Mouse (Mus musculus): ENCODE measurements around the gene 2310030G06Rik. TPM values are rescaled to one million over a fixed set of nuclear protein-coding genes. Genes with fewer than 3 reads are reported as not detected.
A peak's percentile ranks its signal among the peaks of the same experiment; 100 is the strongest.

2310030G06Rik gene
- polyA plus RNA-seq, 1 experiment from 2014 or later: 22.4 TPM

DNA sequence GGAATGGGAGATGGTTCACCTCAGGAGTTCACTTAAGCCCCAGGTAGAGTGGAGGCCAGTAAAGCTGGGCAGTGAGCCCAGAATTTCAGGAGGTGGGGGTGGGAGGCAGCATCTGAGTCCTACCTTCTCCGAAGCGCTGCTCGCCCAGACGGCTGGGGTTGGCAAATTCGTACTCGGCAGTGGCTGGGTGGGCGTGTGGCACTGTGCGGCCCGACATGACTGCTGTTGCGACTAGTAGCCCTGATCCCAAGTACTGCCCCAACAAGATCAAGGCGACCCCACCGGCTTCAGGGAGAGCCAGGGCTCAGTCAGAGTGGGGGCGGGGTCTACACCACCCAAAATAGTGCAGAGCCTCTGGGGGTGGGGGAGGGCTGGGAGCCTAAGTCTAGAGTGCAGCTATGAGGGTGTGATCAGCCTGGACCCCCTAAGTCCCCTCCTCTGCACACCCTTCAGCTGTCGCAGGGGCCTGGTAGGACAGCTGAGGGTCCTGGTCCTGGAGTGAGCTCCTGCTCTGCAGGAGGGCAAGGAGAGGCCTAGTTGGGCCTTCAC is 5.8 kb upstream of the 2310030G06Rik start, which contains the start of gene Hspb2:
Hspb2 (minus strand) TSS at position 301 of the 549 bp plus-strand sequence.
- TF ChIP-seq EP300 (optimal IDR thresholded peaks at IDR 0.05) (no peak), CTCF (IDR thresholded peaks at IDR 0.05; ENCODE audit: low read depth) (no peak)
- Histone ChIP-seq H3K4me3 (ENCODE audit: low read depth, low read length) (peak within 1 kb of the TSS; percentile 37), H3K9ac (ENCODE audit: low read length) (peak within 1 kb of the TSS; percentile 24), H3K27me3 (ENCODE audit: control insufficient read depth, insufficient read depth, low read length) (no peaks in the 10 kb centered on the region), H3K36me3 (ENCODE audit: control insufficient read depth, insufficient read depth, low read length) (no peaks in the 10 kb centered on the region), H3K27ac (replicated peaks) (peak within 1 kb of the TSS; percentile 89), H3K4me2 (replicated peaks; ENCODE audit: low read depth) (peak within 1 kb of the TSS; percentile 56), H3K9me3 (ENCODE audit: control insufficient read depth, low read length) (no peaks in the 10 kb centered on the region), H3K4me1 (replicated peaks; ENCODE audit: control insufficient read depth, insufficient read depth) (peaks cover 2% of the 10 kb centered on the region; the same call in 1 of the 2 replicates)
- DNase-seq (ENCODE audit: low spot score): no peak
- peak; percentile 28; the same call in 1 of the 2 replicates for ATAC-seq (ENCODE audit: low FRiP score, low TSS enrichment)
- 47% methylated on average over 14 of the region's 14 CpGs for WGBS

DNA sequence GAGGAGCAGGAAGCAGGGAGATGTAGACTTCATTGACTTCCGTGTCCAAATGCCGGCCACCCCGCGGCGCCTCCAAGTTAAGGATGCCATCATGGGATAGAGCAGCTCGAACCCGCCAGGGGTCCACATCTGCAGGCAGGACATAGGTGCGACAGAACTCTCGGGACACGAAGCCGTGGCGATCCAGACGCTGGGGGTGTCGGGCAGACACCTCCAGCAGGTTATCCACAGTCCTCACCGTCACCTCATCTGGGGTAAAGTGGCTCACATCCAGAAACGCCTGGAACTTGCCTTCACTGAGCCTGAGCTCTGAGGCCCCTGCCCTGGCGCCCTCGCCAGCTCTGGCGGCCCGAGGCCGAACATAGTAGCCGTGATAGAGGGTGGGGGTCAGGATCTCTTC is 5.0 kb upstream of the 2310030G06Rik start, which contains the start of gene Cryab:
Cryab (plus strand) TSS at position 3 of the 400 bp plus-strand sequence.
- DNase-seq (ENCODE audit: low spot score) (no peak), ATAC-seq (ENCODE audit: low FRiP score, low TSS enrichment) (no peak)
- H3K36me3 ChIP-seq (ENCODE audit: control insufficient read depth, insufficient read depth, low read length): no peaks in the 10 kb centered on the region
- no peaks in the 10 kb centered on the region for H3K27me3 ChIP-seq (ENCODE audit: control insufficient read depth, insufficient read depth, low read length)
- H3K9me3 ChIP-seq (ENCODE audit: control insufficient read depth, low read length): no peaks in the 10 kb centered on the region
- 70% methylated on average over 22 of the region's 22 CpGs for WGBS
- H3K4me3 ChIP-seq (ENCODE audit: low read depth, low read length): peak within 1 kb of the TSS; percentile 37
- peaks cover 2% of the 10 kb centered on the region; the same call in 1 of the 2 replicates for H3K4me1 ChIP-seq (replicated peaks; ENCODE audit: control insufficient read depth, insufficient read depth)
- no peak for TF ChIP-seq CTCF (IDR thresholded peaks at IDR 0.05; ENCODE audit: low read depth)
- no peak for TF ChIP-seq EP300 (optimal IDR thresholded peaks at IDR 0.05)
- H3K9ac ChIP-seq (ENCODE audit: low read length): peak within 1 kb of the TSS; percentile 24
- peak within 1 kb of the TSS; percentile 56 for H3K4me2 ChIP-seq (replicated peaks; ENCODE audit: low read depth)
- peak within 1 kb of the TSS; percentile 89 for H3K27ac ChIP-seq (replicated peaks)

DNA sequence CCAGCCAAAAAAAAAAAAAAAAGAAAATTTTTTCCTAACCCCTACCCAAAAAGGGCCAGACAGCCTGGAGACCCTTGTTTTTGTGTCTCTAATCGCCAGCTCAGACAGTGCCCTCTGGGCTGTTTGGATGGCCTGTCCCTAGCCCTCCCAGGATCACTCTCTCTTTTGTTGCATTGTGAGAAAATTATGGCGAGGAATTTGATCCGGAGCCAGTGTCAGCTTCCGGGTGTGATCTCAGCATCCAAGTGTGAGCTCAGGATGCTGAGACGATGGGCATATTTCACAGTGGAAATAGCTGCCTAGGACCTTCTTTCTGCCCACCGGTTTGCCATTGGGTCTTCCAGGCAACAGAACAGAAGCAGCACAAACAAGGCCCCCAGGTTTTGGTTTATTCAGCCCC is 4.4 kb upstream of the 2310030G06Rik start:
- H3K9ac ChIP-seq (ENCODE audit: low read length): no peak overlapping the region
- no peak overlapping the region for H3K27ac ChIP-seq (replicated peaks)
- no peaks in the 10 kb centered on the region for H3K27me3 ChIP-seq (ENCODE audit: control insufficient read depth, insufficient read depth, low read length)
- H3K36me3 ChIP-seq (ENCODE audit: control insufficient read depth, insufficient read depth, low read length): no peaks in the 10 kb centered on the region
- no peak for TF ChIP-seq CTCF (IDR thresholded peaks at IDR 0.05; ENCODE audit: low read depth)
- TF ChIP-seq EP300 (optimal IDR thresholded peaks at IDR 0.05): no peak
- WGBS: 60% methylated on average over 6 of the region's 6 CpGs
- DNase-seq (ENCODE audit: low spot score) (no peak), ATAC-seq (ENCODE audit: low FRiP score, low TSS enrichment) (no peak)
- H3K4me3 ChIP-seq (ENCODE audit: low read depth, low read length): no peak overlapping the region
- H3K9me3 ChIP-seq (ENCODE audit: control insufficient read depth, low read length): no peaks in the 10 kb centered on the region
- H3K4me1 ChIP-seq (replicated peaks; ENCODE audit: control insufficient read depth, insufficient read depth): peaks cover 2% of the 10 kb centered on the region; the same call in 1 of the 2 replicates
- H3K4me2 ChIP-seq (replicated peaks; ENCODE audit: low read depth): no peak overlapping the region

DNA sequence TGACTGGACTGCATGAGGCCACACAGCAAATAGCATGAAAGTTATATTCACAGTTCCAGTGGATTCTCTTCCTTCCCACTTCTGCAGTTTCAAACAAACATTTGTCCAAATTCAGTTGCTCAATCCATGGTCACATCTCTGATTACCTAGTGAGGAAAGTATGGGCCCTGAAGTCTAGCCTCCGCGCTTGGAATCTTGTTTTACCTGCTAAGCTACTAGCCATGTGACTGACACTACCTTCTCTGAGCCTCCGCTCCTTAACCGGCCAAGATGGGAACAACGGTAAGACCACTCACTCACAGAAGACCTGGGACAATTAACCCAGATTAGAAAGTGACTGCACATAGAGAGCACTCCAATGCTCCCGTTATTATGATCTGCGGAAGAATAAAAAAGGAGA is 530 bp downstream of the 2310030G06Rik start:
- Histone ChIP-seq H3K27ac (replicated peaks) (peak overlapping the region; percentile 94), H3K9me3 (ENCODE audit: control insufficient read depth, low read length) (no peaks in the 10 kb centered on the region), H3K9ac (ENCODE audit: low read length) (peak overlapping the region; percentile 73), H3K4me1 (replicated peaks; ENCODE audit: control insufficient read depth, insufficient read depth) (no peaks in the 10 kb centered on the region), H3K4me3 (ENCODE audit: low read depth, low read length) (peak overlapping the region; percentile 49), H3K27me3 (ENCODE audit: control insufficient read depth, insufficient read depth, low read length) (no peaks in the 10 kb centered on the region), H3K36me3 (ENCODE audit: control insufficient read depth, insufficient read depth, low read length) (no peaks in the 10 kb centered on the region), H3K4me2 (replicated peaks; ENCODE audit: low read depth) (peak overlapping the region; percentile 66)
- 10% methylated on average over 7 of the region's 7 CpGs for WGBS
- DNase-seq (ENCODE audit: low spot score): peak; percentile 61
- ATAC-seq (ENCODE audit: low FRiP score, low TSS enrichment): peak; percentile 65
- TF ChIP-seq CTCF (IDR thresholded peaks at IDR 0.05; ENCODE audit: low read depth) (no peak), EP300 (optimal IDR thresholded peaks at IDR 0.05) (no peak)

DNA sequence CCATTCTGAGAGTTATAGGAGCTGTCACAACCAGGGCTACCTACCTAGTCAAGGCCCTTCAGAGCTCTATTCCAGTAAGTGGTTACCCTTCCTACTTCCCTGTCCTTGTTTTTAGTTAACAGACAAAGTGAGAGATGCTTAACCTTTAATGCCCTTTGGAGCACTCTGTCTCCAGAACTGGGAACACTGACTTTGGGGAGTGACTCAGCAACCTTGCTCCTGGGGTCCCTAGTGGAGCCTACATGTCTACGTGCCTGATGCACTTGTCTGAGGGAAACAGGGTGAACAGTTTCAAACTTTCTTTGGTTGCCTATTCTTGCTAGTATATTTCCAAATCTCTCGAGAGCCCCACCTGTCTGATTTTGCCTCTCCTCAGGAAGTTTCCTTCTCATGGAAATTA is 3.6 kb downstream of the 2310030G06Rik start:
- Histone ChIP-seq H3K4me1 (replicated peaks; ENCODE audit: control insufficient read depth, insufficient read depth) (no peaks in the 10 kb centered on the region), H3K9ac (ENCODE audit: low read length) (no peak overlapping the region), H3K27ac (replicated peaks) (no peak overlapping the region), H3K27me3 (ENCODE audit: control insufficient read depth, insufficient read depth, low read length) (no peaks in the 10 kb centered on the region), H3K9me3 (ENCODE audit: control insufficient read depth, low read length) (no peaks in the 10 kb centered on the region), H3K4me2 (replicated peaks; ENCODE audit: low read depth) (no peak overlapping the region), H3K4me3 (ENCODE audit: low read depth, low read length) (no peak overlapping the region), H3K36me3 (ENCODE audit: control insufficient read depth, insufficient read depth, low read length) (no peaks in the 10 kb centered on the region)
- ATAC-seq (ENCODE audit: low FRiP score, low TSS enrichment): no peak
- 63% methylated on average over 2 of the region's 2 CpGs for WGBS
- TF ChIP-seq EP300 (optimal IDR thresholded peaks at IDR 0.05): no peak
- no peak for TF ChIP-seq CTCF (IDR thresholded peaks at IDR 0.05; ENCODE audit: low read depth)
- no peak for DNase-seq (ENCODE audit: low spot score)

DNA sequence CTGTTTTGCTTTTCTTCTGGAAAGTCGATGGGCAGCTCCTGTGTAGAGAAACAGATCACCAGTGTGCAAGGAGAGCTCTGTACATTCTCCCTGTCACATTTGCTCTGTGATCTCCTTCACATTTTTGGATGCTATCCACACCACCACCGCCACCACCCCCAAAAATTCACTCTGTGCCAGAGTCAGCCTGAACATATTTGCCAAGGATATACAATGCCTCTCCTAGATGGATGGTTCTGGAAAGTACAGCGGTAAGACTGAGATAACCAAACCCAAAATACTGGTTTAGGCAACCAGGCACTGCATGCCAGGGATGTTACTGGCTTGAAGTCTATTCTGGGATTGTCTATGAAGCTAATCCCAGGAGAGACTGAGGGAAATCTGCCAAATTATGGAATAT is 4.1 kb downstream of the 2310030G06Rik start:
- Histone ChIP-seq H3K9ac (ENCODE audit: low read length) (no peak overlapping the region), H3K27ac (replicated peaks) (no peak overlapping the region), H3K4me2 (replicated peaks; ENCODE audit: low read depth) (no peak overlapping the region), H3K9me3 (ENCODE audit: control insufficient read depth, low read length) (no peaks in the 10 kb centered on the region), H3K4me3 (ENCODE audit: low read depth, low read length) (no peak overlapping the region), H3K4me1 (replicated peaks; ENCODE audit: control insufficient read depth, insufficient read depth) (no peaks in the 10 kb centered on the region), H3K36me3 (ENCODE audit: control insufficient read depth, insufficient read depth, low read length) (no peaks in the 10 kb centered on the region), H3K27me3 (ENCODE audit: control insufficient read depth, insufficient read depth, low read length) (no peaks in the 10 kb centered on the region)
- no peak for TF ChIP-seq EP300 (optimal IDR thresholded peaks at IDR 0.05)
- no peak for TF ChIP-seq CTCF (IDR thresholded peaks at IDR 0.05; ENCODE audit: low read depth)
- DNase-seq (ENCODE audit: low spot score) (no peak), ATAC-seq (ENCODE audit: low FRiP score, low TSS enrichment) (no peak)
- WGBS: 66% methylated on average over 3 of the region's 3 CpGs

All from stomach, postnatal 0 days (tissue).